Mouse (Mus musculus) B cell, adult 2 months (primary cell): ENCODE data around the gene Olfr722.
"Not testable (repeated sequence)": the region's sequence is repeated elsewhere in the genome, so short reads cannot be mapped to it uniquely, and the experiment has no call there.

Source experiments
- DNase-seq, 2 experiments: peaks; one replicate each; pipeline ENCODE4 v3.0.0; 2022

The Olfr722 gene

DNA sequence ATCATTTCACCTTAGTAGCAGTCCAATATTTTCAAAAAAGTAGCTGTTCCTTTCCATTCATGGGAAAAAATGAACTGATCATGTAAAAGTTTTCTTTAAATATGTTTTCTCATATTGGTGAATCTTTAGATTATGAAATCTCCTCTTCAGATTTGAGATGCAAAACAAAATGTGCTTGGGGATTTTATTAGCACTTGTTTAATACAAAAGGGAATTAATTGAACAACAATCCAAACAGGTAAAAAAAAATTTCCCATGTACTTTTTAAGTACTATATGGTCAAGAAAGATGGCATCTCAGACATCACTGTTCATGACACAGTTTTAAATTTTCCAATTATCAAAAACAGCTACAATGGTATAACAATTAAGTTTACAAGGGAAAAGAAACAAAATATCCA lies at the start of gene Olfr722:
Olfr722 (minus strand) TSS at position 101 of the 400 bp plus-strand sequence.
- DNase-seq: no peak

DNA sequence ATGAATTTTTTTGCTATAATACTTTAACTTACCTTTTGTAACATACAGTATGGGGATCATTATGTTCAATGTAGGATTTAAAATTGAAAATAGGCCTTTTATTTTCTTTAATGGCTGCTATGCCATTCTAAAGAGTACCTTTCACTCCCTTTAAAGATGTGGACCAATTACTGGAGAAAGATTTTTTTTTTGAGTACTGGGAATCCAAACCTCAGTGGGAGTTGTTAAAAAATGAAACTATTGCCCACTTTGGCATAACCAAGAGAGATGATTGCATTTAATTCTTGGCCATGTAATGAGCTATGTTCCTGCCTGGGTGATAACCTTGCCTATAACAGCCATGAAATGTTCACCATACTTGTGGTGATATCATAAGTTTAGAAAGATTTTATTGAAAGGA lies 29.9 kb upstream of the Olfr722 start, which contains the start of gene Olfr723:
Olfr723 (minus strand) TSS at position 101 of the 400 bp plus-strand sequence.
- DNase-seq: not testable (repeated sequence)

- DNase-seq: no peak
Observed at GRCm38 (mm10) chr14:49860387-49860786, 41.4 kb downstream of the Olfr722 start.
